Mouse (Mus musculus) intestine, embryonic 14.5 days (tissue): Measurements from ENCODE around the gene Ezh1. TPM values are rescaled to one million over a fixed set of nuclear protein-coding genes. Genes with fewer than 3 reads are reported as not detected.

Source experiments
- ATAC-seq: fragments of 200-750 bp; cut with Nextera tagmentation; replicated peaks from 2 replicates; pipeline ENCODE4 v1.8.0; 2017; ENCODE audit warnings: low read depth, moderate number of reproducible peaks, moderate TSS enrichment, moderate library complexity; ENCODE audit not compliant: low FRiP score, low TSS enrichment
- DNase-seq: peaks from one replicate; pipeline ENCODE4 v3.0.0-alpha.2; 2018; ENCODE audit warnings: low spot score
- H3K27ac ChIP-seq: fragments of 300-500 bp; sonication (generic); 2 replicates; pipeline ENCODE4 v1.5.1; 2014; ENCODE audit warnings: low read depth, mild to moderate bottlenecking, control low read depth
- H3K27me3 ChIP-seq: fragments of 300-500 bp; sonication (generic); replicated peaks from 2 replicates; pipeline ENCODE4 v1.6.1; 2014; ENCODE audit warnings: low read length, control low read depth; ENCODE audit not compliant: control insufficient read depth, insufficient read depth
- H3K36me3 ChIP-seq: fragments of 300-500 bp; sonication (generic); 2 replicates; pipeline ENCODE4 v1.6.1; 2014; ENCODE audit warnings: low read length, control low read depth; ENCODE audit not compliant: control insufficient read depth, insufficient read depth
- H3K4me1 ChIP-seq: fragments of 300-500 bp; sonication (generic); replicated peaks from 2 replicates; pipeline ENCODE4 v1.6.1; 2014; ENCODE audit warnings: low read length, control low read depth, mixed read lengths; ENCODE audit not compliant: control insufficient read depth, insufficient read depth
- H3K4me2 ChIP-seq: fragments of 300-500 bp; sonication (generic); 2 replicates; pipeline ENCODE4 v1.6.1; 2014; ENCODE audit warnings: low read length
- H3K4me3 ChIP-seq: fragments of 300-500 bp; sonication (generic); 2 replicates; pipeline ENCODE4 v1.5.1; 2014; ENCODE audit warnings: low read depth, low read length, control low read depth, mixed read lengths
- H3K9ac ChIP-seq: fragments of 300-500 bp; sonication (generic); 2 replicates; pipeline ENCODE4 v1.6.1; 2014; ENCODE audit warnings: mild to moderate bottlenecking, low read length
- H3K9me3 ChIP-seq: fragments of 300-500 bp; sonication (generic); 2 replicates; pipeline ENCODE4 v1.6.1; 2016; ENCODE audit warnings: low read length, control low read depth; ENCODE audit not compliant: control insufficient read depth
- WGBS: fragments of 180-500 bp; shearing (Covaris S2); extraction: QIAGEN DNeasy Blood & Tissue Kit; methylation state at CpG from one replicate; pipeline ENCODE4 v1.1.7; 2014; 5-methylcytosine and 5-hydroxymethylcytosine counted together
- polyA plus RNA-seq: library from polyadenylated mRNA; unstranded; fragments of >200 nt; fragmentation: Nextera tagmentation; extraction: Ambion mirVana; gene quantifications from 2 replicates; pipeline ENCODE4 v1.2.1, GENCODE M21; 2014

The Ezh1 gene
- polyA plus RNA-seq, 1 experiment from 2014 or later: 20.2 TPM

DNA sequence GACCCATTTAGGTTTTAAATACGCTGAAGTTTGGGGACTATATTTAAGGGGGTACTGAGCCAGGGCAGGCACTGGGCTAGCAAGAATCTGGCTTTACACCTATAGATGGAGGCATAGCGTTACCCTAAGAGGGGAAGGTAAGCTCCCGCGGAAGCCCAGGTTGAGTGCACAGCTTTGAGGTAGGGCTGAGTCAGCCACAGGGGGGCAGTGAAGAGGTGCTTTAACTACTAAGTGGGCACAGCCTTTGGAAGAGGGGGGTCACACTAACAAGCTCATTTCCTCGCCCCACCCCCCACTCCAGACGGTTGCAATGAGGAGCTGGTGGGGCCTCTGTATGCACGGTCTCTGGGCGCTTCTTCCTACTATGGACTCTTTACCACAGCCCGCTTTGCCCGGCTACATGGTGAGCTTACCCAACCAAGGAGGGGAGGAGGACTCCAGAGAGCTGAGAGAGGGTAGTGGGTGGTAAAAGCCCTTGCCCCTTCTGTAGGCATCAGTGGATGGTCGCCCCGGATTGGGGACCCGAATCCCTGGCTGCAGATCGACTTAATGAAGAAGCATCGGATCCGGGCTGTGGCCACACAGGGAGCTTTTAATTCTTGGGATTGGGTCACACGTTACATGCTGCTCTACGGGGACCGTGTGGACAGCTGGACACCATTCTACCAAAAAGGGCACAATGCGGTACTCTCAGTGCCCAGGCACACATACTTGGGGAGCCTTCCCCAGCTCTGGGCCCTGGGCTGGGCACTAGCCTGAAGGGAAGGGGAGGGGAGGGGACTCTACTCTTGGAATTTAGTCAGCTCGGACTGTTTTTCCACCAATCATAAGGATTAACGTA, 49.1 kb downstream of the Ezh1 start:
- 32% methylated on average over 22 of the region's 22 CpGs for WGBS
- Histone ChIP-seq H3K4me1 (peaks cover 35% of the 10 kb centered on the region), H3K9me3 (no peaks in the 10 kb centered on the region), H3K36me3 (no peaks in the 10 kb centered on the region), H3K4me3 (0 out of 2 replicates have a peak overlapping the region, but pooled peaks have one; percentile 2), H3K27me3 (peaks cover 38% of the 10 kb centered on the region), H3K9ac (no peak overlapping the region), H3K27ac (no peak overlapping the region), H3K4me2 (peak overlapping the region; percentile 51)
- ATAC-seq (peak; percentile 9; the same call in 1 of the 2 replicates), DNase-seq (no peak)

- no peaks in the 10 kb centered on the region for H3K9me3 ChIP-seq
- H3K4me3 ChIP-seq: peak overlapping the region; percentile 28
- H3K4me2 ChIP-seq: peak overlapping the region; percentile 51
- DNase-seq (peak; percentile 74), ATAC-seq (no peak)
- peaks cover 39% of the 10 kb centered on the region for H3K4me1 ChIP-seq
- H3K36me3 ChIP-seq: no peaks in the 10 kb centered on the region
- under 1% methylated on average over 25 of the region's 25 CpGs for WGBS
- H3K27ac ChIP-seq: no peak overlapping the region
- H3K9ac ChIP-seq: no peak overlapping the region
- peaks cover 38% of the 10 kb centered on the region for H3K27me3 ChIP-seq
Measured at GRCm38 (mm10) chr11:101176117-101176691, 50.1 kb downstream of the Ezh1 start.

DNA sequence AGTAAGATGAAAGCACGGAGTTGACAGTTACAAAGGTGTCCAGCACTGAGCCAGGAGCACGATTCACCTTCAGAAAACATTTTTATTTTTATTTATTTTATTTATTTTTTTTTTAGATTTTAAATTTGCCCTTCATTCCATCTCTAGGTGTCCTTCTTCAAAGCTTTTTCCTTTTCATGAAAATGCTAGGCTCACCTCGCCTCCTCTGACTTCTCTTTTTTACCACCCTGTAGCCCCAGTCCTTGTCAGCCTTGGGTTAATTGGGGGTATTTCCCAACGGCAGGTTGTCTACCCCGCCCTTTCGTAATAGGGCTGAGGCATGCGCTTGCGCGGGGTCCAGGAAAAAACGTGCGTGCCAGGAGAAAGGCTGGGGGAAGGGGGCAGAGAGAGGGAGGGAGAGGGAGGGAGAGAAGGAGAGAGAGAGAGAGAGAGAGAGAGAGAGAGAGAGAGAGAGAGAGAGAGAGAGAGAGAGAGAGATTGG, 50.6 kb downstream of the Ezh1 start:
- no peak for DNase-seq
- no peaks in the 10 kb centered on the region for H3K36me3 ChIP-seq
- H3K4me2 ChIP-seq: peak overlapping the region; percentile 51
- peak overlapping the region; percentile 28; the same call in 1 of the 2 replicates for H3K4me3 ChIP-seq
- peaks cover 39% of the 10 kb centered on the region for H3K4me1 ChIP-seq
- ATAC-seq: no peak
- H3K27ac ChIP-seq: no peak overlapping the region
- H3K9me3 ChIP-seq: no peaks in the 10 kb centered on the region
- H3K27me3 ChIP-seq: peaks cover 38% of the 10 kb centered on the region
- no peak overlapping the region for H3K9ac ChIP-seq
- 11% methylated on average over 11 of the region's 11 CpGs for WGBS

DNA sequence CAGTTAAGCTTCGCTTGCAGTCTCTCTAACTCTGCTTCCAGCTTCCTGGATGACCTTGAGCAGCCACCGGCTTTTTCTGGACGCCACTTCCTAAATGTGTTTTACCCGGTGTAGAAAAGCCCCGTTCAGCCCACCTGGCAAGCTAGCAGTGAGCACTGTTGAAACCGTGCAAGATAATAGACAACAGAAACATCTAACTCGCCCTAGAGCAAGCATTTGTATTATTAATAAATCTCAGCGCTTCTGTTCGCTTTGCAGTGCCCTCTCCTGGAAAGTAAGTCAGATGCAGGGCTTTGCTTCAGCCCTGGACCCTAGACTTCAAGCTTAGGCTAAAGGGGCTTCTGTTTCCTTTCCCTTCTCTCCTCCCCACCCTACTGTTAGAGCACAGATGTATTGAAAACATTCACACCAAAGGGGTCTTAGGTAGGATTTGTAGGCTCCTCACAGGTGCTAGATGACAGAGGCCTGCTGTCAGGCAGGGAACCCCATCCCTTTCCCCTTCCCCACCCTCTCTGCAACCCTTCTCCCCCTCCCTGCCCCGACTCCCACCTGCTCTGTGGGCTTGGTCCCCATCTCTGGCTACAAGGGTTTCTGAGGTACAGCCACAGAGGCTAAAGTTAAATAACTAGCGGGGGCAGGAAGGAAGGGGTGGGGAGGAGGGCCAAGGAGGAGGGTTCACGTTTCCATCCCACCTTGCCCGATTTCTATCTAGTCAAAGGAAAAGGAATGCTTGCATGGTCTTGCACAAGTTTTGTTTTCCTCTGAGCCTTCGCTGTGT, 51.2 kb downstream of the Ezh1 start, which contains the start of gene Ccr10:
Gene Ccr10 (minus strand): TSS at position 593 of the 778 bp plus-strand sequence.
- Histone ChIP-seq H3K4me1 (peaks cover 39% of the 10 kb centered on the region), H3K9me3 (no peaks in the 10 kb centered on the region), H3K9ac (no peak within 1 kb of the TSS), H3K4me2 (peak within 1 kb of the TSS; percentile 64), H3K36me3 (no peaks in the 10 kb centered on the region), H3K4me3 (peak within 1 kb of the TSS; percentile 29), H3K27me3 (peaks cover 38% of the 10 kb centered on the region), H3K27ac (no peak within 1 kb of the TSS)
- whole genome bisulfite sequencing: 22% methylated on average over 14 of the region's 14 CpGs
- DNase-seq (no peak), ATAC-seq (no peak)

GRCm38 (mm10) chr11:101174389-101174745, 51.9 kb downstream of the Ezh1 start:
- no peaks in the 10 kb centered on the region for H3K9me3 ChIP-seq
- H3K27me3 ChIP-seq: peaks cover 37% of the 10 kb centered on the region
- peaks cover 45% of the 10 kb centered on the region for H3K4me1 ChIP-seq
- no peak for DNase-seq
- ATAC-seq: no peak
- no peaks in the 10 kb centered on the region for H3K36me3 ChIP-seq
- H3K4me2 ChIP-seq: peak overlapping the region; percentile 64
- WGBS: 31% methylated on average over 9 of the region's 9 CpGs
- H3K27ac ChIP-seq: no peak overlapping the region
- H3K4me3 ChIP-seq: peak overlapping the region; percentile 29
- H3K9ac ChIP-seq: no peak overlapping the region

- Histone ChIP-seq H3K36me3 (no peaks in the 10 kb centered on the region), H3K9ac (peak overlapping the region; percentile 25; the same call in 1 of the 2 replicates), H3K4me2 (peak overlapping the region; percentile 64), H3K4me1 (peaks cover 50% of the 10 kb centered on the region), H3K4me3 (peak overlapping the region; percentile 29), H3K27me3 (peaks cover 35% of the 10 kb centered on the region), H3K27ac (peak overlapping the region; percentile 40; the same call in 1 of the 2 replicates), H3K9me3 (no peaks in the 10 kb centered on the region)
- peak; percentile 90 for DNase-seq
- 1% methylated on average over 61 of the region's 61 CpGs for WGBS
- peak; percentile 51 for ATAC-seq
Measured at GRCm38 (mm10) chr11:101173631-101174388, 52.5 kb downstream of the Ezh1 start.

DNA sequence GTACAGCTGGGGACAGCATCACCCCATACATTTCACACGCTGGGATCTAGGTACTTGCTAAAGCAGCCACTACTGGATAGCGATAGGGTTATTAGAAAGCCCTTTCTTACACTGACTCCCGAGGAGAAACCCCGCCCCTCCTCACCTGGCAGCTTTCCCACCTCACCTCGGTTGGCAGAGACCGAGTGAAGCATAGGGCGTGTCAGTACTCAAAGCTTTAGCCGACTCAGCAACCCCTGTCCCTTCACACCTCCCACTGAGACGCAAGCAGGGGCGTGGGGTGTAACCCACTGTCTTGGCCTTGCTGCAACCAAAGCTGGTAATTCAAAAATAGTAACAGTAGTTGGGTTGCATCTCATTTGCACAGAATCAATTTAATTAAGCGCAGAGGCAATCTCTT, 53.2 kb downstream of the Ezh1 start:
- H3K4me2 ChIP-seq: peak overlapping the region; percentile 64
- H3K27ac ChIP-seq: peak overlapping the region; percentile 40; the same call in 1 of the 2 replicates
- no peak overlapping the region for H3K9ac ChIP-seq
- WGBS: 12% methylated on average over 11 of the region's 11 CpGs
- DNase-seq (no peak), ATAC-seq (no peak)
- H3K27me3 ChIP-seq: peaks cover 35% of the 10 kb centered on the region
- peak overlapping the region; percentile 29 for H3K4me3 ChIP-seq
- peaks cover 50% of the 10 kb centered on the region for H3K4me1 ChIP-seq
- H3K36me3 ChIP-seq: no peaks in the 10 kb centered on the region
- no peaks in the 10 kb centered on the region for H3K9me3 ChIP-seq

- WGBS: 19% methylated on average over 5 of the region's 5 CpGs
- ATAC-seq (no peak), DNase-seq (no peak)
- peak overlapping the region; percentile 64 for H3K4me2 ChIP-seq
- peak overlapping the region; percentile 43 for H3K9ac ChIP-seq
- H3K4me3 ChIP-seq: peak overlapping the region; percentile 41
- H3K27me3 ChIP-seq: peaks cover 35% of the 10 kb centered on the region
- H3K36me3 ChIP-seq: peaks cover 7% of the 10 kb centered on the region
- H3K9me3 ChIP-seq: no peaks in the 10 kb centered on the region
- H3K27ac ChIP-seq: peak overlapping the region; percentile 85
- peaks cover 50% of the 10 kb centered on the region for H3K4me1 ChIP-seq
Measured at GRCm38 (mm10) chr11:101172434-101172815, 53.8 kb downstream of the Ezh1 start.
